In genomic region chr2:114201574-114201973, GRCm38 (mm10) we compare ENCODE assay signal across 8 mouse cellular contexts. TPM values are rescaled to one million over a fixed set of nuclear protein-coding genes. Genes with fewer than 3 reads are reported as not detected.
DNase-seq lines count a peak whose midpoint lies in the region; ATAC-seq and TF ChIP-seq lines count a peak whose summit lies in the region.

No protein-coding gene starts in this region.

- no peaks in the 10 kb centered on the region for H3K9me3 ChIP-seq in liver, embryonic 12.5 days (replicated peaks)

- ATAC-seq in liver, embryonic 12.5 days = no peak
- ATAC-seq in inflammation-experienced regulatory T-cells, adult 6 months = no peak

- peak overlapping the region; percentile 78 for H3K9ac ChIP-seq in liver, embryonic 12.5 days

- WGBS in liver, embryonic 12.5 days (ENCODE audit: insufficient replicate concordance) = 26% methylated on average over 4 of the region's 4 CpGs

- intact Hi-C loops in gastrocnemius, adult 2 months (cut with DNase I) = loop anchor here (1.0 to 10.0 kb wide), 2 partner anchors 26 to 453 kb away; partner anchors contain the start of gene Dph6
- intact Hi-C loops in gastrocnemius, postnatal 36 days (cut with DNase I) = no loop called here

- H3K4me2 ChIP-seq in liver, embryonic 12.5 days = peak overlapping the region; percentile 75

- TF ChIP-seq POLR2A in testis, adult 2 months (IDR thresholded peaks at IDR 0.05; ENCODE audit: control insufficient read depth, low read depth, low read length) = no peak

- no peak for DNase-seq in gastrocnemius, adult 2 months
- no peak for DNase-seq in gastrocnemius, postnatal 36 days
- DNase-seq in testis, postnatal 10 days (ENCODE audit: low spot score) = no peak
- DNase-seq in gastrocnemius, postnatal 4 days (ENCODE audit: low spot score in 2 of 2) = no peak
- DNase-seq in spleen, postnatal 4 days (ENCODE audit: low spot score in 2 of 2) = no peak

- no peaks in the 10 kb centered on the region; the same call in 1 of the 2 replicates for H3K36me3 ChIP-seq in testis, adult 2 months (ENCODE audit: control insufficient read depth, insufficient read depth, low read length)
- H3K36me3 ChIP-seq in liver, embryonic 12.5 days = peaks cover 8% of the 10 kb centered on the region

- peak overlapping the region; percentile 97 for H3K27ac ChIP-seq in gastrocnemius, adult 2 months
- no peak overlapping the region for H3K27ac ChIP-seq in testis, adult 2 months (ENCODE audit: control insufficient read depth, insufficient read depth, low read depth, low read length)
- no peak overlapping the region for H3K27ac ChIP-seq in liver, embryonic 12.5 days

- no peak for TF ChIP-seq CTCF in gastrocnemius, adult 2 months (IDR thresholded peaks at IDR 0.05)
- TF ChIP-seq CTCF in testis, adult 2 months (IDR thresholded peaks at IDR 0.05; ENCODE audit: control insufficient read depth, insufficient read depth, insufficient replicate concordance, low read depth, low read length) = no peak

- peaks cover 3% of the 10 kb centered on the region for H3K4me1 ChIP-seq in testis, adult 2 months (ENCODE audit: control insufficient read depth, insufficient read depth, low read length)
- H3K4me1 ChIP-seq in liver, embryonic 12.5 days = peaks cover 12% of the 10 kb centered on the region

- peak overlapping the region; percentile 94 for H3K4me3 ChIP-seq in gastrocnemius, adult 2 months
- H3K4me3 ChIP-seq in testis, adult 2 months (ENCODE audit: control insufficient read depth, low read depth, low read length) = peak overlapping the region; percentile 100
- peak overlapping the region; percentile 72 for H3K4me3 ChIP-seq in liver, embryonic 12.5 days

- H3K27me3 ChIP-seq in testis, adult 2 months (ENCODE audit: control insufficient read depth, insufficient read depth, low read length) = no peaks in the 10 kb centered on the region
- H3K27me3 ChIP-seq in liver, embryonic 12.5 days (replicated peaks) = no peaks in the 10 kb centered on the region; the same call in 1 of the 2 replicates

RNA-seq across cellular contexts. Expression of gene Zfp770, which starts 0.3 kb away (rescaled TPM):
- total RNA-seq in gastrocnemius, adult 2 months (2021) = 10 to 100 TPM; 19.4 to 26.3 TPM
- 10 to 100 TPM; 16.8 to 23.3 TPM for total RNA-seq in gastrocnemius, postnatal 36 days (2021)
- 1.3 and 2.1 TPM in 2 replicates for polyA plus RNA-seq in testis, adult 2 months (2012; rRNA removed)
- 1.8 and 2.1 TPM in 2 replicates for polyA plus RNA-seq in liver, embryonic 12.5 days (2016; fragmentation: Nextera tagmentation; extraction: Ambion mirVana)
- 1 to 10 TPM; 2.4 to 3.6 (median 2.6) TPM for polyA plus RNA-seq in inflammation-experienced regulatory T-cells, adult 6 months (2017; shearing (Covaris generic))
- 10 to 100 TPM in 1 of 2 experiments, 1 to 10 TPM in 1; 9.6 to 13.0 TPM for total RNA-seq in gastrocnemius, postnatal 4 days (2021)

RNA-seq across cellular contexts. Expression of gene Aqr, which starts 14.8 kb away (rescaled TPM):
- total RNA-seq in gastrocnemius, adult 2 months (2021) = 10 to 100 TPM; 11.6 to 13.9 TPM
- total RNA-seq in gastrocnemius, postnatal 36 days (2021) = 10 to 100 TPM in 1 of 2 experiments, 1 to 10 TPM in 1; 8.8 to 11.0 TPM
- 13.3 and 14.5 TPM in 2 replicates for polyA plus RNA-seq in testis, adult 2 months (2012; rRNA removed)
- polyA plus RNA-seq in liver, embryonic 12.5 days (2016; fragmentation: Nextera tagmentation; extraction: Ambion mirVana) = 36.2 and 37.4 TPM in 2 replicates
- polyA plus RNA-seq in inflammation-experienced regulatory T-cells, adult 6 months (2017; shearing (Covaris generic)) = 10 to 100 TPM; 45.3 to 49.6 (median 47.4) TPM
- 10 to 100 TPM; 20.8 to 25.5 TPM for total RNA-seq in gastrocnemius, postnatal 4 days (2021)
